Mouse (Mus musculus): ENCODE measurements at regions not wholly inside any gene's neighbourhood (a gene's known extent, or its start where the extent isn't known, plus 50 kb on each side); places are given as distances from the start of the nearest gene placed in this dataset.

DNA sequence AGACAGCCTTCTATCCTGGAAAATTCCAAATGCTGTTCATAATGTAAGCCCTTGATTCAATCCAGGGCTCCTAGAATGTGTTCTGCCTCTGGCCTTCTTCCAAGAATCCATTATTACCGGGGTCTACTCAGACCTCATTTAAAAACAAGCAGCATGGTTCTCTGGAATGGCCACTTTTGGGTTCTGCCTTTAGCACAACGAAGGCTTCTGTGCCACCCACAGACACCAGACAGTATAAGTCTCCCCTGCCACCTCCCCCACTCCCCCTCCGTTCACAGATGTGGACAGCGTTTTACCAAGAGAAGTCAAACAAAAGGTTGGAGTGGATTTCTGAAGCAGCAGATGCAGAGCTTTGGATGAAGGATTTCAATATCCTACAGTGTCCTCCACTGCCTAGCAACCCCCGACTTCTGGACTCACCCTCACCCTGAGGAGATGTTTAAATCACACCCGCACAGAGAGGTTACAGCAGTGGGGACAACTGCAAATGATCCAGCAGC is 85.3 kb downstream of the Kbtbd8 start:
- TF ChIP-seq TCF12 (IDR thresholded peaks at IDR 0.05; ENCODE audit: insufficient read depth, poor library complexity, severe bottlenecking) (no peak), USF1 (IDR thresholded peaks at IDR 0.05; ENCODE audit: low read depth) (no peak), REST (IDR thresholded peaks at IDR 0.05; ENCODE audit: insufficient read depth, insufficient read length) (no peak), POLR2A (IDR thresholded peaks at IDR 0.05; ENCODE audit: insufficient read length, low read depth) (no peak), MAX (IDR thresholded peaks at IDR 0.05; ENCODE audit: low read depth) (no peak), MYOG (IDR thresholded peaks at IDR 0.05; ENCODE audit: control insufficient read depth in 1 of 3, insufficient read depth in 1 of 3, insufficient read length in 2 of 3, low read depth in 2 of 3) (no peak), E2F4 (IDR thresholded peaks at IDR 0.05; ENCODE audit: insufficient read depth) (no peak), MYOD1 (IDR thresholded peaks at IDR 0.05; ENCODE audit: control insufficient read depth in 1 of 3, insufficient read length in 2 of 3, low read depth in 2 of 3) (no peak)

DNA sequence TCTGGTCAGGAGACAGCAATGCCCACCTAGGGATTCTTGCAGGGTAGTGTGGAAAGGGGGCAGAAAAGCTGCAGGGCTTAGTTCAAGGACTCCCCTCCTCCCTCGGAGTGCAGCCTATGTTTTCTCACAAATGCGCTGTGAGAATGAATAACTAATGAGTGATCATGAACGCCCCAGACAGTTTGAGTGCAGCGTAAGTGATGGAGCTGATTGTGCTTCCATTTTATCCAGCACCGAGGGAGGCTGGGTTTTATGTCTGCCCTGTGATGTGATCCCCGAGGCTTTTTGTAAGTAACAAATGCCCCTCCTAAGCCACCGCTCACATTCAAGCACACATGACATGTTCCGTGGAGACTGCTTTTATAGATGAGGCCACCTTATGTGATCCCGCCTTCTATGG is 85.9 kb downstream of the Kbtbd8 start:
- no peaks in the 10 kb centered on the region for H3K36me3 ChIP-seq (ENCODE audit: control insufficient read depth, insufficient read depth)
- H3K4me3 ChIP-seq, result no peak overlapping the region
- peaks cover 8% of the 10 kb centered on the region for H3K27me3 ChIP-seq (ENCODE audit: control insufficient read depth, insufficient read depth, insufficient read length)
- no peaks in the 10 kb centered on the region for H3K79me2 ChIP-seq (ENCODE audit: control insufficient read depth, insufficient read depth)
- TF ChIP-seq USF1 (IDR thresholded peaks at IDR 0.05; ENCODE audit: low read depth), result no peak
- no peak for TF ChIP-seq MYOG (IDR thresholded peaks at IDR 0.05; ENCODE audit: control insufficient read depth in 1 of 3, insufficient read depth in 1 of 3, insufficient read length in 2 of 3, low read depth in 2 of 3)
- no peak for TF ChIP-seq E2F4 (IDR thresholded peaks at IDR 0.05; ENCODE audit: insufficient read depth)
- TF ChIP-seq TCF12 (IDR thresholded peaks at IDR 0.05; ENCODE audit: insufficient read depth, poor library complexity, severe bottlenecking), result no peak
- no peak for TF ChIP-seq POLR2AphosphoS2 (IDR thresholded peaks at IDR 0.05; ENCODE audit: insufficient read length, low read depth)
- TF ChIP-seq MYOD1 (IDR thresholded peaks at IDR 0.05; ENCODE audit: control insufficient read depth in 1 of 3, insufficient read length in 2 of 3, low read depth in 2 of 3), result no peak
- TF ChIP-seq SRF (IDR thresholded peaks at IDR 0.05; ENCODE audit: control insufficient read depth, insufficient read length, low read depth), result no peak
- no peak for TF ChIP-seq TCF3 (IDR thresholded peaks at IDR 0.05; ENCODE audit: insufficient read length, low read depth)
- TF ChIP-seq MAX (IDR thresholded peaks at IDR 0.05; ENCODE audit: low read depth), result no peak
- TF ChIP-seq CEBPB (IDR thresholded peaks at IDR 0.05; ENCODE audit: insufficient read depth, poor library complexity, severe bottlenecking), result no peak
- TF ChIP-seq REST (IDR thresholded peaks at IDR 0.05; ENCODE audit: insufficient read depth, insufficient read length), result no peak
- no peak for TF ChIP-seq POLR2A (IDR thresholded peaks at IDR 0.05; ENCODE audit: insufficient read length, low read depth)
- no peak overlapping the region for H3K4me2 ChIP-seq (ENCODE audit: low read depth)
- no peak overlapping the region for H3ac ChIP-seq (ENCODE audit: control insufficient read depth, insufficient read length)

More for the DNA sequence above, 85.3 kb downstream of the Kbtbd8 start:
- no peak overlapping the region for H3ac ChIP-seq (ENCODE audit: control insufficient read depth, insufficient read length)
- H3K4me3 ChIP-seq, result no peak overlapping the region
- H3K36me3 ChIP-seq (ENCODE audit: control insufficient read depth, insufficient read depth), result no peaks in the 10 kb centered on the region
- no peaks in the 10 kb centered on the region for H3K79me2 ChIP-seq (ENCODE audit: control insufficient read depth, insufficient read depth)
- H3K27me3 ChIP-seq (ENCODE audit: control insufficient read depth, insufficient read depth, insufficient read length), result peaks cover 8% of the 10 kb centered on the region
- H3K4me2 ChIP-seq (ENCODE audit: low read depth), result no peak overlapping the region

DNA sequence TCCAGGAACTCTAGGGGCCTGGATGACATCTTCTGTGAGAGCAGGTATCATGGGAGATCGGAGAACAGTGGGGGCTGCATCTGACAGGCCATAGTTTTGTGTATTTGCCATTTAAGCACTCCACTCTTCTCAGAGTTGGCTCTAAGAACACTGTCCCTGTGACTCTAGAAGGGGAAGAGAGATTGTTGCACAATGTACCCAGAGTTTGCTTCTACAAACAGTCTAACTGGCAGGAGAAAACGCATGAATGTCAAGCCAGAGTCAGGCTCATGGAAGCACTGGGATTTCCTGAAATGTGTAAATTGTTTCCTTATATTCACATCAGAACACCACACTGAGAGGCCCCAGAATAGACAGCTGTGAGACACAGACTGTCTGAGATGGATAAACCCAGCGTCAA is 87.2 kb downstream of the Kbtbd8 start:
- H3K27me3 ChIP-seq (ENCODE audit: control insufficient read depth, insufficient read depth, insufficient read length), result peaks cover 8% of the 10 kb centered on the region
- no peaks in the 10 kb centered on the region for H3K79me2 ChIP-seq (ENCODE audit: control insufficient read depth, insufficient read depth)
- H3ac ChIP-seq (ENCODE audit: control insufficient read depth, insufficient read length), result no peak overlapping the region
- TF ChIP-seq USF1 (IDR thresholded peaks at IDR 0.05; ENCODE audit: low read depth) (no peak), TCF12 (IDR thresholded peaks at IDR 0.05; ENCODE audit: insufficient read depth, poor library complexity, severe bottlenecking) (no peak), E2F4 (IDR thresholded peaks at IDR 0.05; ENCODE audit: insufficient read depth) (no peak), TCF3 (IDR thresholded peaks at IDR 0.05; ENCODE audit: insufficient read length, low read depth) (no peak), POLR2AphosphoS2 (IDR thresholded peaks at IDR 0.05; ENCODE audit: insufficient read length, low read depth) (no peak), REST (IDR thresholded peaks at IDR 0.05; ENCODE audit: insufficient read depth, insufficient read length) (no peak)
- no peak overlapping the region for H3K4me2 ChIP-seq (ENCODE audit: low read depth)
- H3K36me3 ChIP-seq (ENCODE audit: control insufficient read depth, insufficient read depth), result no peaks in the 10 kb centered on the region
- no peak overlapping the region for H3K4me3 ChIP-seq

DNA sequence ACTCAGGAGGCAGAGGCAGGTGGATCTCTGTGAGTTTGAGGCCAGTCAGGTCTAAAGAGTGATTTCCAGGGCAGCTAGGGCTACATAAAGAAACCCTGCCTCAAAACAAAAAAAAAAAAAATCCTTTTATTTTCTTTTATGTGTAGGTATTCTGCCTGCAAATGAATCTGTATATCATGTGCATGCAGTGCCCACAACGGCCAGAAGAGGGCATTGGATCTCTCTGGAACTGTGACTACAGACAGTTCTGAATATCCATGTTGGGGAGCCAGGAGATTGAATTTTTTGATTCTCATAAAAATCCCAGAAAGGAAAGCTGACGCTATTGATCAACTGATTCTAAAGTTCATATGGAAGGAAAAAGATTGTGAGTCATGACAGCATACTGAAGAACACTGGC is 90.0 kb downstream of the Kbtbd8 start:
- H3K27me3 ChIP-seq (ENCODE audit: control insufficient read depth, insufficient read depth, insufficient read length), result peaks cover 8% of the 10 kb centered on the region
- H3K79me2 ChIP-seq (ENCODE audit: control insufficient read depth, insufficient read depth), result no peaks in the 10 kb centered on the region
- no peak overlapping the region for H3ac ChIP-seq (ENCODE audit: control insufficient read depth, insufficient read length)
- no peaks in the 10 kb centered on the region for H3K36me3 ChIP-seq (ENCODE audit: control insufficient read depth, insufficient read depth)
- TF ChIP-seq MYOD1 (IDR thresholded peaks at IDR 0.05; ENCODE audit: control insufficient read depth in 1 of 3, insufficient read length in 2 of 3, low read depth in 2 of 3) (no peak), POLR2A (IDR thresholded peaks at IDR 0.05; ENCODE audit: insufficient read length, low read depth) (no peak), TCF12 (IDR thresholded peaks at IDR 0.05; ENCODE audit: insufficient read depth, poor library complexity, severe bottlenecking) (no peak), TCF3 (IDR thresholded peaks at IDR 0.05; ENCODE audit: insufficient read length, low read depth) (no peak), SRF (IDR thresholded peaks at IDR 0.05; ENCODE audit: control insufficient read depth, insufficient read length, low read depth) (no peak), MAX (IDR thresholded peaks at IDR 0.05; ENCODE audit: low read depth) (no peak), REST (IDR thresholded peaks at IDR 0.05; ENCODE audit: insufficient read depth, insufficient read length) (no peak), CEBPB (IDR thresholded peaks at IDR 0.05; ENCODE audit: insufficient read depth, poor library complexity, severe bottlenecking) (no peak), POLR2AphosphoS2 (IDR thresholded peaks at IDR 0.05; ENCODE audit: insufficient read length, low read depth) (no peak), USF1 (IDR thresholded peaks at IDR 0.05; ENCODE audit: low read depth) (no peak), MYOG (IDR thresholded peaks at IDR 0.05; ENCODE audit: control insufficient read depth in 1 of 3, insufficient read depth in 1 of 3, insufficient read length in 2 of 3, low read depth in 2 of 3) (no peak), E2F4 (IDR thresholded peaks at IDR 0.05; ENCODE audit: insufficient read depth) (no peak)
- H3K4me2 ChIP-seq (ENCODE audit: low read depth), result no peak overlapping the region
- no peak overlapping the region for H3K4me3 ChIP-seq

- Histone ChIP-seq H3K4me2 (ENCODE audit: low read depth) (no peak overlapping the region), H3K36me3 (ENCODE audit: control insufficient read depth, insufficient read depth) (no peaks in the 10 kb centered on the region), H3ac (ENCODE audit: control insufficient read depth, insufficient read length) (no peak overlapping the region), H3K27me3 (ENCODE audit: control insufficient read depth, insufficient read depth, insufficient read length) (no peaks in the 10 kb centered on the region), H3K4me3 (no peak overlapping the region), H3K79me2 (ENCODE audit: control insufficient read depth, insufficient read depth) (no peaks in the 10 kb centered on the region)
- no peak for TF ChIP-seq SRF (IDR thresholded peaks at IDR 0.05; ENCODE audit: control insufficient read depth, insufficient read length, low read depth)
- TF ChIP-seq MAX (IDR thresholded peaks at IDR 0.05; ENCODE audit: low read depth), result no peak
- TF ChIP-seq POLR2A (IDR thresholded peaks at IDR 0.05; ENCODE audit: insufficient read length, low read depth), result no peak
- TF ChIP-seq REST (IDR thresholded peaks at IDR 0.05; ENCODE audit: insufficient read depth, insufficient read length), result no peak
- no peak for TF ChIP-seq USF1 (IDR thresholded peaks at IDR 0.05; ENCODE audit: low read depth)
- TF ChIP-seq E2F4 (IDR thresholded peaks at IDR 0.05; ENCODE audit: insufficient read depth), result no peak
- TF ChIP-seq MYOD1 (IDR thresholded peaks at IDR 0.05; ENCODE audit: control insufficient read depth in 1 of 3, insufficient read length in 2 of 3, low read depth in 2 of 3), result no peak
- TF ChIP-seq TCF3 (IDR thresholded peaks at IDR 0.05; ENCODE audit: insufficient read length, low read depth), result no peak
- no peak for TF ChIP-seq TCF12 (IDR thresholded peaks at IDR 0.05; ENCODE audit: insufficient read depth, poor library complexity, severe bottlenecking)
- TF ChIP-seq POLR2AphosphoS2 (IDR thresholded peaks at IDR 0.05; ENCODE audit: insufficient read length, low read depth), result no peak
Observed at GRCm38 (mm10) chr6:95217431-95217830, 100.4 kb downstream of the Kbtbd8 start.

All from myocyte (in vitro differentiated cells).